Mouse (Mus musculus) adrenal gland, postnatal 4 days (tissue): ENCODE results near the gene Myl7. TPM values are rescaled to one million over a fixed set of nuclear protein-coding genes. Genes with fewer than 3 reads are reported as not detected.
A peak's percentile ranks its signal among the peaks of the same experiment; 100 is the strongest.
"Not testable (repeated sequence)": the region's sequence is repeated elsewhere in the genome, so short reads cannot be mapped to it uniquely, and the experiment has no call there.

Experiments used
- DNase-seq, 2 experiments: peaks; one replicate each; pipeline ENCODE4 v3.0.0; 2021 to 2022; ENCODE audit warnings: low spot score in 2 of 2, mixed read lengths in 2 of 2
- long read RNA-seq, 2 experiments: library from polyadenylated mRNA; stranded (forward); transcript quantifications; one replicate each; pipeline ENCODE4 v2.0.0; 2021
- total RNA-seq, 2 experiments: library from RNA; stranded (reverse); gene quantifications; 2 replicates each; pipeline ENCODE4 v1.2.3; 2021

Gene Myl7
- total RNA-seq = under 1 TPM; 0.56 to 0.76 TPM
- long read RNA-seq, experiment 1 = 0 reads
- long read RNA-seq, experiment 2 = 0 reads

DNA sequence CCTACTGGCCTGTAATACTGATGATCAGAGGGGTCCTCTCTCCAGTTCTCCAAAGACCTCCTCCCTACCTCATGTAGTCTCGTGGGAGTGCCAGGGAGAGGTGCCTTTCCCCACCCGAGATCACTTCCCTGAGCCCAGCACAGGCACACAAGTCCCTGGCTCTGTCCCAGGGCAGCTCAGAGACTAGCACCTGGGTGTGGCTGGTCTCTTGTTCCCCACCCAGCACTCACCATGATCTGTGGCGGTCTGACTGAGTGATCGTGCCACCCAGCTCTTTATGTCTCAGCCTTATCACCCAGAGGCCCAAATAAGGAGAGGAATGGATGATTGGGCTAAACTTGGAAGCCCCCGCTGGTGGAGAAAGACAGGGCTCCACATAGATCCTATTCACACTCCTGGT is at the start of gene Myl7:
TSS of gene Myl7 (minus strand) at position 252 of the 400 bp plus-strand sequence.
- no peak for DNase-seq

DNA sequence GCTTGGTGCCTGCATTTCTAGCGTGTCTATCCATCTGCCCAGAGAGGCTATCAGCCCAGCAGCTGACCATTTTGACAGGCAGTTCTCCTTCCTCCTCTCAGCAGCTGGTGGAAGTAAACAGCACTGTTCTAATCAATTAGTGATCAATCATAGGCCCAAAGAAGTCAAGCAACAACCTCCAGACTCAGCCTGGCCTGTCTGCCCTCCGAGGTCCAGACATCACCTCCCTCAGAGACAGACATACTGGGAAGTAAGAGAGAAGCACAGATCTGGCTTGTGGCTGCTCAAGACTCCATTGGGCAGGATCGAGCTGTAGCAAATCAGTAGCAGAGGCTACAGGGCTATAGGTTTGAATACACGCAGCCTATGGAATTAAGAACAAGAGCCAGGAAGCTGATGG is 49.2 kb upstream of the Myl7 start:
- peak in 1 of 2 experiments; percentile 0 for DNase-seq

DNA sequence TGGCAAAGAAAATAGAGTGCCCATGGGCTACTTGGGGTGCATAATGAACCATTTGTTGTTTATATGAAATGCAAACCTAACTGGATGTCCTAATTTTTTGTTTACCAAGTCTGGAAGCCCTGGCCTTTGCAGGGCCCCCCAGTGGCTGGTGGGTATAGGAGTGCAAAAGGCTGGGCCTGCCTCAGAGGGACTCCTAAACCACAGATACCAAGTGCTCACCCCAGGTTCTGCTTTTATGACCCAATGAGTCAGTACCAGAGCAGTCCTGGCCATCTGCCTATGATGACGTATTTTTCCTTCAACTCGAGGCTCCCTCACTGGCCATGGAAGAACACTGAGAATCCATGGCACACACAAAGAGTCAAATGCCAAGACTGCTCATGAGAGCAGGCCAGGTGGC is 46.5 kb upstream of the Myl7 start:
- DNase-seq = no peak

DNA sequence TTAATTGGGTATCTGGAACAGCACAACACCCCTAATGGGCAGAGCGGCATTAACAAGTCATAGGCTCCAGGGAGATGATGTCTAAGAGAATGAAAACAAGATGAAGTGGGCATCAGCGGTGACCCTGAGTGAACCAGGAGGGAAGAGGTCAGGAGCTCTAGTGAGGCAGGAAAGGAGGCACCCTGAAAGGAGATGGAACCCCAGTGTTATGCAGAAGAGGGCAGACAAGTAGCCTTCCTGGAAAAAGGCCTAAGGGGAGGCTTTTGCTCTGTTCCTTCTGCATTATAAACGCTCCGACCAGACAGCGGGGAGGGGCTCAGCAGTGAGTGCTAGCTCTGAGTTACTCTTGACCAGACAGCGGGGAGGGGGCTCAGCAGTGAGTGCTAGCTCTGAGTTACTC is 44.4 kb upstream of the Myl7 start:
- DNase-seq = no peak

DNA sequence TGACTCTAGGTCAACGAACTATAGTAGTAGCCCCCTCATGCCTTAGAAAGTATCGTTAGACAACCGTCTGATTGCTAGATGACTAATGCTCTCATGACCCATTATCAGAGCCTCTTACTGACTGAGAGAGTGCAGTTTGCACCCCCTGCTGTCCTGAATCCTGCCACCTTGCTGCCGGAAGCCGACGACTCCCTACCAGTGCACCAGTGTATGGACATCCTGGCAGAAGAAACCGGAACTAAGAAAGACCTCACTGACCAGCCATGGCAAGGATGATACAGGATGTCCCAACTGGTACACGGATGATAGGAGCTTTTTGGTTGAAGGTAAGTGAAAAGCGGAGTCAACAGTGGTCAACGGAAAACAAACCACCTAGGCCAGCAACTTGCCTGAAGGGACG is 35.9 kb upstream of the Myl7 start:
- DNase-seq = not testable (repeated sequence)

DNA sequence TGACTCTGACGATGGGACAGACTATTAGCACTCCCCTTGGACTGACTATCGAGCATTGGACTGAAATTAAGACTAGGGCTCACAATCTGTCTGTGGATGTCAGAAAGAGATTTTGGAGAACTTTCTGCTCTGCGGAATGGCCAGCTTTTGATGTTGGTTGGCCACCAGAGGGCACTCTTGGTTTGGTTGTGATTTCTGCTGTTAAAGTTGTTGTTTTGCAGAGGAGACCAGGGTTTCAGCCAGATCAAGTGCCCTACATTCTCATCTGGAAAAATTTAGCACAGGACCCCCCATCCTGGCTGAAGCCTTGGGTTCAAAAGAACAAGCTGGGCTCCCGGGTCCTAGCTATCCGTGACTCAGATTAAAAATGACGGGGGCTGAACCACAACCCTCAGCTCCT is 33.4 kb upstream of the Myl7 start:
- not testable (repeated sequence) for DNase-seq

DNA sequence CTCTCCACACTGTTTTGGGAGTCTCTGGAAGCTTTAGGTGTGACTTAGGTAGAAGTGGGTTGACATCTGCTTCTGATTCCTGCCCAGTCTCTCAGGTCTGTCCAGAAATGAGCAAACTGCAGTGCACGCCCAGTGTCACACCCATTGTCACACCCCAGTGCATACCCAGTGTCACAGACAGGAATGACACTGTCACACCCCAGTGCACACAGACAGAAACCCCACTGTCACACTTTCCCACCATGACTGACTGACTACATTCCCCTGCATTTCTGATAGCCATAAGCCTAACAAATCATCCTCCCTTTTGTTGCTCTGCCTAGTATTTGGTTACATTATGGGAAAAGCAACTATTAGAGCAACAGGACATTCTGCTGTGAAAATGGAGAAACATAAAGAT is 32.0 kb upstream of the Myl7 start:
- no peak for DNase-seq

DNA sequence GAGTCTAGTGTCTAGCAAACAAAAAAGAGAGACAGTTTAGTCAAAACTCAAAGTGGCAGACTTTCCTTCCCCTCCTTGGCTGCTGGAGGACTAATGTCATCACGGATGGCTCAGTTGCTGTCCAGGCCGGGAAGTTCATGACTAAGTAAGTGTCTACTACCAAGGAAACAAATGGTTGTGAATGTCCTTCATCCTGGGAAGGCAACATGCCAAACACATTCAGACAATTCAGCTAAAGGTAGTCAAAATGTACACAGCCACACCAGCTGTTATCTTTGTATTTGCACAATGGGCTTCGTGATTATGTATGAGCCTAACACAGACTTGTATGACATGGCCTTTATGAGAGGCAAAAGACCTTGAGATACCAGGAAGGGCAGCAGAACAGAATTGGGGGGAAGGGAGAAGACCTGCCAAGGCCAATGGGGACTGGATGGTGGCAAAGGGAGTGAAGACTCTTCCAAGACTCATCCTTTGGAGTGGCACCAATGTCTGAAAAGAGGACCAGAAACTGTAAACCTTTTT is 28.2 kb upstream of the Myl7 start:
- DNase-seq = peak in 1 of 2 experiments; percentile 1

DNA sequence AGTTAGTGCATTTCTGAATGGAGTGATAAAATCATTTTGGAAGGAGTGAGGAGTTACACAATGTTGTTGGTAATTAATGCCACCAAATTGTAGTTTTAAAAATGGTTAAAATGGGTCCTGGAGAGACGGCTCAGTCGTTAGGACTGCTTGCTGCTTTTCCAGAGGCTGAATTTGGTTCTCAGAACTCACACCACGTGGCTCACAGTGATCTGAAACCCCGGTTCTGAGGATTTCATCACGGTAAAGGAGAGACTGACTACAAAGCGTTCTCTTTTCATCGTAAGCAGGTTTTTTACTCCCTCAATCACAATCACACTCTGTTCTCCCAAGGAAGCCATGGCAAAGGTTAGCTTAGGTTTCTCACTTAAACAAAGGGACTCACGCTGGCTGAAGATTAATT is 26.1 kb upstream of the Myl7 start:
- no peak for DNase-seq

DNA sequence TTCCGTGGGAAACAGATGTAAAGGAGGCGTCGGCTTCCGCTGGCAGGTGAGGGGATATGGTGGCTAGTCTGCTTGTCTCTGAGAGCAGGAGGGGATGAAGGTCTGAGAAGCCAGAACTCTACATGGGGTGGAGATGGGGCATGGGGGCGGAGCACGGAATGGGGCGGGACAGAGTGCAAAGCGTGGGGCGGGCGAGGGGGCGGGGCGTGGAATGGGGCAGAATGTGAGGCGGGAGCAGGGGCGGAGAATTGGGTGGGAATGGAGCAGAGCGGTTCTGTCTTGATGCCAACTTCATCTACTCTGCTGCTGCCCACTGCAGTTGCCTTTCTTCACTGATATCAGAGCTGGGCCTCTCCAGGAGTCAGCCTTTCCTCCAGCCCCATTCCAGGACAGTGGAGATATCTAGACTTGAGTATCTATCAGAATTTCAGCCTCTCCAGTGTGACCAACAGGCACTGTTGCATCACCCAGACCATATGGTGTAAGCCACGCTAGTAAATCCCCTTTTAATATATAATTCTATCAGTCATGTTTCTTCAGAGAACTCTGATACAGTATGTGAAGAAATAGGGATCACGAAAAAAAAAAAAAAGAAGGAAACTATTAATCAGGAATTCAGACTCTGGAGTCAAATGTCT is 21.9 kb upstream of the Myl7 start:
- DNase-seq = no peak

DNA sequence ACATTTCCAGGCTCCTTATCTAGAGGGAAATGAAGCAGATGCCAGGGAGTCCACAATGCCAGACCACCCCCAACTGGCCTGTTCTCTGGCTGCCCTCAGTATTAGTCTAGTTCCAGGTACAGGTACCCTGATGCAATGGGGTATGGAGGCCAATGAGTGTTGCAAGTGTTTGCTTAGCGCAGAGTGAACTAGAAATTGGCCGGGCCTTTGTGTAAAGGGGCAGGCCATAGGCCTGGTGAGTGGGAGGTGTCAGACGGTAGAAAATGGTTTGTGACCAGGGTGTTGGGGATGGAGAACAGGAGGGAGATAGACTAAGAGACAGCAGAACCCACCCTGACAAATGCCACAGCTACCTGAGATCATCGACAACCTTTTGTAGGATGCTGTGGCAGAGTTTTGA is 21.0 kb upstream of the Myl7 start:
- DNase-seq = no peak

DNA sequence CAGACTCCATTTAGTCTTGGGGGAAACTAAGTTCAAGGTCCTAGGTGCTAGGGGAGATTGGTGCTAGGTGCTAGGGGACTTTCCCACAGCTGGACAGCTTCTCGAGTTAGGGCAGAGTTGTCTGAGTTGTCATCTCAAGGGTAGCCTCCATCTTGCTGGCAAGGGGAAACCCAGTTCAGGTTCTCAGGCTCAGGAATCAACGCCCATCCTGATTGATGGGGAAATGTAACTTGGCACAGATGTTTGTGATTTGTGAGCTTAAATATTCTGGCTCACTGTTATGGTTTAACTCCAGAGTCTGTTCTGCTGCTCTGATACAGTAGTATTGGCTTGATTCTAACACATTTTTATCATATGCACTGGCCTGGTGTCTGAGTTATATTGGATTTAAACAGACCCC is 19.5 kb upstream of the Myl7 start:
- peak in 1 of 2 experiments; percentile 0 for DNase-seq

DNA sequence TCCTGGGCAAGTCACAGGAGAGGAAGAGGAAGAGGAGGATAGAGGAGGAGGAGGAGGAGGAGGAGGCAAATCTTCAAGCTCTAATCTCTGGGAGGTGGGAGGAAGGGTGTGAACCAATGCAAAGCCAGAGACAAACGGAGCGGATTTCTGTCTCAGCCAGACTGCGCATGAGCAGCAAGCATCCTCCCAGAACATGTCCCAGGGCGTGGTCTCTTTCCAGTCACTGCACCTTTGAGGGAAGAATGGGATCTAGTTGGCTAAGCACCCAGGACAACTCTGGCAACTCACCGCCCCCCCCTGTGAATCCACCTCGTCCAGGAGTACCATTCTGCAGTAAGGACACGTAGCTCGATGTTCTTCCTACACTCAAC is 17.6 kb upstream of the Myl7 start:
- DNase-seq = no peak

DNA sequence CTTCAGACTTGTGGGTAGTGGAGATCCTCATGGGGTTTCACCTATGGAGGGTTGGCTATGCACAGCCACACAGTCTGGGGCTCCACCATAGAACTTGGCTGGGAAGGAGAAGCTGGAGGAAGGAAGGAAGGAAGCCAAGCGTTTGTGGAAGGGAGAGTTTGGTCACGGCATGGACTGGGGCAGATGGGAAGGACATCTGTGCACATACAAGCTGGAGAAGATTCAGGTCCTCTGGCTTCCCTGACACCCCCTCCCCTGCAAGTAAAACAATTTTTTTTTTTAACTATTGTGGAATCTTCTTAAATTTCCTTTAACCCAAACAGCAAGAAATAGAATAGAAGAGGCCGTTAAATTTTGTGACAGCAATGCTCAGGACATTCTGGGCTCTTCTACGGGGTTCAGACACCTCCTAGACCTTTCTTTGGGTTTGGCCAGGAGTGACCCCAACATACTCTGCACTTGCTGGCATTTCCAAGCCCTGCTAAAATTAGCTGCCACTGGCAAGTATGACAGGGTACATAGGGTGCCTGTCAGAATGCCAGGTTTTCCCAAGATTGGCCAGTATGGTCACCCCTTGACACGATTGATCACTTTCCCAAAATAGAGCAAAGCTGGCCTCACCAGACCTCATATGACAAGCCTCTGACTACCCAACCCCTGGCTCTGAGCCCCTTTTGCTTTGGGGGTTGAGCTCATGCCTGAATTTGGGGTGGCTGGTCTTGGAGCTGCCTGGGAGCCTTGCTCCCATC is 17.0 kb upstream of the Myl7 start:
- DNase-seq = peak in 1 of 2 experiments; percentile 1

DNA sequence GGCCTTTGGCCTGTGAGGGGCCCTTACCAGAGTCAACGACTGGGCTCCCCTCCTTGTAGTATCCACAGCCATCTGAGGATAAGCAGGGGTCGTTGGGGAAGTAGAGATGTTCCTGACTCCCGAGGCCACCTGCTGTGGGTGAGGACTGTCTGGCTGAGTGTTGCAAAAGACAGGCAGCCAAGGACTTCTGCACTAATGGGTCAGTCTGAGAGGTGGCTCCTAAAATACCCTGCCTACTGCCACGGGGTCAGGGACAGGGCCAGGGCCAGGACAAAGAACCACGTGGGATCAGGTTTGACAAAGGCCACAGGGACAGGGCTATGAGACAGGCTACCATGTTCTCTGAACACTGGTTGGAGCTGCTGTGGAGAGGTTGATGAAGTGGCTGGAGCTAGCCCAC is 16.4 kb upstream of the Myl7 start:
- DNase-seq = no peak

DNA sequence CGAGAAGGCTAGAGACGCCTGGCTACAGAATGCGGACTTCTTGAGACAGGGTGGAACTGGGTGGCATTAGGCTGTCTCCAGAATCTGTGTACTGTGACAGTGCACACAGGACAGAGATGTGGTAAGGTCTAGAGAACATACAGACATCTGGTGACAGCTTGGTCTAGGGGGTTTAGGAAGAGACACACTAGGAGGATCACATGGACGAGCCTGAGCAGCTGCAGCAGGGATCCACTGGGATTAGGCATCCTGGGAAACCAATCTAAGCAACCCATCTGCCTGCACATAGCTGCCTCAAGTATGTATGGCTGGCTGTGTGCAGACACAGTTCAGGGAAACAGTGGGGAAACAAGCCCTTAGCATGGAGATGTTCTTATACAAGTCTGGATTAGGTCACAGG is 15.4 kb upstream of the Myl7 start:
- no peak for DNase-seq

DNA sequence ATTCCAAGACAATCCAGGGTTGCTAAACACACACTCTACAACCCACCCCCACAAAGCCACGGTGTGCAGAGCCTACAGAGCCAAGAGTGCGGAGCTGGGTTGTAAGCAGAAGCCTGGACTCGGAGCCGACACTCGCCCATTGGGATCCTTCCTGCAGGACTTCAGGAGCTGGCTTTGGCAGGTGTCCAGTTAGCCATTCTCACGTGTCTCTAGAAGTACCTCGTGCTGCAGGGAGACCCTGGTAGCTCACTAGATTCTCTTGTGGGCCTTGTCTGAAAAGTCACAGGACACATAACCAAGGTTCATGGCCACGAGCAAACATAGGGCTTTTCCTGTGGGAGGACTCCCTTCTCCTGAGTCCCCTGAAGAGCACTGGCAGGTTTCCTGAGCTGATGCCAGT is 14.7 kb upstream of the Myl7 start:
- DNase-seq = no peak

DNA sequence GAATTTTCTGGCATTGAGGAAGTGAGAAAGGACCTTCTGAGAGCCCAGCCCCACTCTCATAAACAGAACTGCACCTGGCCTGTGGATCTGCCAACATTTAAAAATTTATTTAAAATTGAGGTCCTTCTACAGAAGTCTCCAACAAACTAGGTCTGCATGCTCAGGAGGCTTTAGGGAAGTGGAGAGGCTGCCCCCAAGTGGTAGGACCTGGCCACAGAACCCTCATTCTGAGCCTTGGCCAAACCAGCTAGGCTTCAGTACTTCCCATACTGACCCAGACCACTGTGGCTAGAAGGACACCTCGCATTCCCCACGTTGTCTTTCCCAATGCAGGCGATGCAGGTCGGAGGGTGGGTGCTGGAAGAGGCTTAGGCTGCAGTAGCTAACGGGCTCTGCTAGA is 14.1 kb upstream of the Myl7 start:
- DNase-seq = no peak

DNA sequence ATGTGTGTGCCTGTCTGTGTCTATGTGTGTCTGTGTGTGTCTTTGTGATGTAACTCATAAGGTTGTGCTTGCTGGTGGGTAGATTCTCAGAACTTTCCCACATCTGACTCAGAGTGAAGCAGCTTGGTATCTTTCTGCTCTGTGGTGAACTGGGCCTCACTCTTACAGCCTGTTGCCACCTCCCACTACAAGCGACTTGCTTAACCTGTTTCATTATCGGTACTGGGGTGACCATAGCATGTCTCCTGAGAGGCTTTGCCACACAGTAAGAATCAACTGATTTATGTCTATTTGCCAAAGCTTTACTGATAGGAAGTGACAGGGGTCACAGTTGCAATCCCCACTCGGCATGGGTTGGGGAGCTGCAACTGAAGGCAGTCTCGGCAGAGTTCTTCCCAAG is 10.1 kb upstream of the Myl7 start:
- DNase-seq = no peak

DNA sequence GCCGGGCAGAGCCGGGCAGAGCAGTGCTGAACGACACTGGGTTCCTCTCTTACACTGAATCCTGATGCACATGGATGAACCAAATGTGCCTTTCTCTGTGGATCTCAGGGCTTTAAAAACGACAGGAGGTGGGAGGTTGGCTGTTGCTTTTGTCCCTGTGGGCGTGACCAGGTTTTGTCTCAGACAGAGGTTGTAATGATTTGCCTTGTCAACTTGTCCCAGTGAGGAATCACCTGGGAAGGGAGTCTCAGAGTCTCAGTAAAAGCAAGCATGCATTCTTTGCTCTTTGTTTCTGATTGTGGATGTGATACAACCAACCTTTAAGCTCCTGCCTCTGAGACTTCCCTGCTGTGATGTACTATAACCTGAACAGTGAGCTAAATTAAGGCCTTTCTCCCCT is 8.5 kb upstream of the Myl7 start:
- no peak for DNase-seq

DNA sequence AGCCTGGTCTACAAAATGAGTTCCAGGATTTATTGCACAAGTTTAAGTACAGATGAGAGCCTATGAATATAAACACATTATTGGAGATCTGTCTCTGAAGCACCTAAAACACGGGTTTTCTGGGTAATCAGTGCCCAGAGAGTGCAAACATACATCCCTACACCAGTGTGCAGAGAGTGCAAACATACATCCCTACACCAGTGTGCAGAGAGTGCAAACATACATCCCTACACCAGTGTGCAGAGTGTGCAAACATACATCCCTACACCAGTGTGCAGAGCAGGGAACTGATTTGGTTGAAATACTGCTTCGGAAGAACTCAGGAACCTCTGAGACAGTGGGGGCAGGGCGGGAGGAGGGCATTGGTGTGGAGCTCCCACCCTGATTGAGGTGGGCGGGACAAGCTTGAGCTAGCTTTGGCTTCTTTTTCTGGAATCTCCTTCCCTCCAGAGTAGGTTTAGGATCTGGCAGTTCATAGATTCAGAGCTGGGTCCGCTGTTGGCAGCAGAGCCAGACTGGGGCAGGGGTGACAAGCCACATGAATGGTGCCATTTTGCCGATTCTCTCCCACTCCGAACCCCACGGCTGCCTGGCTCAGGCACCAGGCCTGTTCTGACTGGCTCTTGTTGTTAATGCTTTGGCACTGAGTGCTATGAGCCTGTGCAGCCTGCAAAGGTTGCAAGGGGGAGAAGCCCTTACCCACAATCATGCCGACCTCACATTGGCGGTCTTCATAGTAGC is 7.4 kb upstream of the Myl7 start:
- no peak for DNase-seq

DNA sequence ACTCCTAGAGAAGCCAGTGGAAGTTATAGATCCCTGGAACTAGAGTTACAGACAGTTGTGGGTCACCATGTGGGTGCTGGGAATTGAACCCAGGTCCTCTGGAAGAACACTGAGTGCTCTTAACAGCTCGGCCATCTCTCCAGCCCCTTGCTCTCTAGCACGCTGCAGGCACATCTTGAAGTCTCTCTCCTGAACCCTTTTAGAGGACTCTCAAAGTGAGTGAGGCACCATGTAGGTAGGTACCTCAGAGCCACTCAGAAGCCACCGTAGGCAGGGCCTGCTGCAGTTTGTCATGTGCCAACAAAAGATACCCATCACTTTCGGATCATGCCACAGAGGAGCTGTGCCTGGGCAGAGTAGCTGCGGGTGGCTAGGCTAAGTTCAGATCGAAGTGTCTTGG is 6.3 kb upstream of the Myl7 start:
- DNase-seq = no peak
